Mouse (Mus musculus) spleen, adult 2 months (tissue): ENCODE results near the gene Fam166a.
A peak's percentile ranks its signal among the peaks of the same experiment; 100 is the strongest.

Experiments used
- CTCF ChIP-seq: fragments of 200-500 bp; IDR thresholded peaks from 2 replicates; pipeline ENCODE4 v1.5.1; 2011; ENCODE audit warnings: mild to moderate bottlenecking, inconsistent platforms; ENCODE audit not compliant: insufficient read depth, insufficient read length, insufficient replicate concordance; ENCODE audit errors: extremely low read depth
- POLR2A ChIP-seq: fragments of 200-500 bp; IDR thresholded peaks from 2 replicates; pipeline ENCODE4 v1.6.1; 2011; ENCODE audit warnings: low read depth, low read length, inconsistent platforms

- TF ChIP-seq CTCF (no peak), POLR2A (peak; percentile 45; the same call in 1 of the 2 replicates)
Measured at GRCm38 (mm10) chr2:25262291-25262767, 43.8 kb downstream of the Fam166a start, which contains the start of gene Tprn.
